Mouse (Mus musculus) neural tube, embryonic 12.5 days (tissue): ENCODE results near the gene Cldn2. TPM values are rescaled to one million over a fixed set of nuclear protein-coding genes. Genes with fewer than 3 reads are reported as not detected.

Experiments
- ATAC-seq: fragments of 200-750 bp; cut with Nextera tagmentation; 2 replicates; pipeline ENCODE4 v1.8.0; 2017; ENCODE audit warnings: low read depth, mild to moderate bottlenecking, moderate TSS enrichment, moderate library complexity; ENCODE audit not compliant: low FRiP score
- H3K27ac ChIP-seq: fragments of 300-500 bp; sonication (generic); 2 replicates; pipeline ENCODE4 v1.5.1; 2016
- H3K27me3 ChIP-seq: fragments of 300-500 bp; sonication (generic); replicated peaks from 2 replicates; pipeline ENCODE4 v1.6.1; 2016; ENCODE audit warnings: mild to moderate bottlenecking
- H3K36me3 ChIP-seq: fragments of 300-500 bp; sonication (generic); 2 replicates; pipeline ENCODE4 v1.6.1; 2016; ENCODE audit warnings: mild to moderate bottlenecking
- H3K4me1 ChIP-seq: fragments of 300-500 bp; sonication (generic); 2 replicates; pipeline ENCODE4 v1.6.1; 2016
- H3K4me2 ChIP-seq: fragments of 300-500 bp; sonication (generic); replicated peaks from 2 replicates; pipeline ENCODE4 v1.6.1; 2016; ENCODE audit warnings: mild to moderate bottlenecking
- H3K4me3 ChIP-seq: fragments of 300-500 bp; sonication (generic); 2 replicates; pipeline ENCODE4 v1.5.1; 2016
- H3K9ac ChIP-seq: fragments of 300-500 bp; sonication (generic); 2 replicates; pipeline ENCODE4 v1.6.1; 2016; ENCODE audit warnings: mild to moderate bottlenecking
- H3K9me3 ChIP-seq: fragments of 300-500 bp; sonication (generic); 2 replicates; pipeline ENCODE4 v1.6.1; 2016; ENCODE audit warnings: mild to moderate bottlenecking
- WGBS: fragments of 180-500 bp; shearing (Covaris S2); methylation state at CpG from one replicate; pipeline ENCODE4 v1.1.7; 2016; 5-methylcytosine and 5-hydroxymethylcytosine counted together
- polyA plus RNA-seq: library from polyadenylated mRNA; unstranded; fragments of >200 nt; fragmentation: Nextera tagmentation; extraction: Ambion mirVana; gene quantifications from 2 replicates; pipeline ENCODE4 v1.2.1, GENCODE M21; 2016

Gene Cldn2
- polyA plus RNA-seq, 1 experiment from 2014 or later = 0.42 TPM

- WGBS = 44% methylated on average over 3 of the region's 3 CpGs
Observed at GRCm38 (mm10) chrX:139812636-139813298, 12.1 kb downstream of the Cldn2 start.

GRCm38 (mm10) chrX:139813299-139814002, 12.8 kb downstream of the Cldn2 start:
- WGBS = 80% methylated on average over 9 of the region's 9 CpGs
- Histone ChIP-seq H3K36me3 (no peaks in the 10 kb centered on the region), H3K4me3 (no peak overlapping the region), H3K9ac (no peak overlapping the region), H3K9me3 (no peaks in the 10 kb centered on the region), H3K4me2 (no peak overlapping the region), H3K27me3 (no peaks in the 10 kb centered on the region), H3K4me1 (no peaks in the 10 kb centered on the region), H3K27ac (no peak overlapping the region)
- ATAC-seq = no peak

More at GRCm38 (mm10) chrX:139812636-139813298, 12.1 kb downstream of the Cldn2 start:
- Histone ChIP-seq H3K4me2 (no peak overlapping the region), H3K27ac (no peak overlapping the region), H3K9me3 (no peaks in the 10 kb centered on the region), H3K4me1 (no peaks in the 10 kb centered on the region), H3K9ac (no peak overlapping the region), H3K27me3 (no peaks in the 10 kb centered on the region), H3K4me3 (no peak overlapping the region), H3K36me3 (no peaks in the 10 kb centered on the region)
- ATAC-seq = no peak

GRCm38 (mm10) chrX:139814018-139814635, 13.5 kb downstream of the Cldn2 start:
- 90% methylated on average over 8 of the region's 8 CpGs for WGBS
- Histone ChIP-seq H3K9me3 (no peaks in the 10 kb centered on the region), H3K4me3 (no peak overlapping the region), H3K27ac (no peak overlapping the region), H3K27me3 (no peaks in the 10 kb centered on the region), H3K4me1 (no peaks in the 10 kb centered on the region), H3K9ac (no peak overlapping the region), H3K4me2 (no peak overlapping the region), H3K36me3 (no peaks in the 10 kb centered on the region)
- no peak for ATAC-seq

GRCm38 (mm10) chrX:139815201-139815600, 14.6 kb downstream of the Cldn2 start:
- H3K9ac ChIP-seq = no peak overlapping the region
- no peak overlapping the region for H3K27ac ChIP-seq
- 79% methylated on average over 5 of the region's 5 CpGs for WGBS
- no peak overlapping the region for H3K4me3 ChIP-seq
- ATAC-seq = no peak
- H3K36me3 ChIP-seq = no peaks in the 10 kb centered on the region
- H3K27me3 ChIP-seq = no peaks in the 10 kb centered on the region
- no peaks in the 10 kb centered on the region for H3K9me3 ChIP-seq
- H3K4me2 ChIP-seq = no peak overlapping the region
- H3K4me1 ChIP-seq = no peaks in the 10 kb centered on the region

GRCm38 (mm10) chrX:139825402-139825801, 24.8 kb downstream of the Cldn2 start:
- no peak for ATAC-seq
- Histone ChIP-seq H3K4me2 (no peak overlapping the region), H3K9ac (no peak overlapping the region), H3K4me3 (no peak overlapping the region), H3K27ac (no peak overlapping the region), H3K9me3 (no peaks in the 10 kb centered on the region), H3K36me3 (no peaks in the 10 kb centered on the region), H3K27me3 (no peaks in the 10 kb centered on the region), H3K4me1 (no peaks in the 10 kb centered on the region)
- WGBS = 84% methylated on average over 1 of the region's 1 CpGs

- Histone ChIP-seq H3K4me2 (no peak overlapping the region), H3K4me1 (no peaks in the 10 kb centered on the region), H3K9me3 (no peaks in the 10 kb centered on the region), H3K9ac (no peak overlapping the region), H3K27me3 (no peaks in the 10 kb centered on the region), H3K27ac (no peak overlapping the region), H3K4me3 (no peak overlapping the region), H3K36me3 (no peaks in the 10 kb centered on the region)
- no peak for ATAC-seq
- WGBS = 92% methylated on average over 4 of the region's 4 CpGs
Observed at GRCm38 (mm10) chrX:139826926-139827325, 26.3 kb downstream of the Cldn2 start.

- Histone ChIP-seq H3K4me1 (no peaks in the 10 kb centered on the region), H3K4me2 (no peak overlapping the region), H3K27me3 (no peaks in the 10 kb centered on the region), H3K4me3 (no peak overlapping the region), H3K36me3 (no peaks in the 10 kb centered on the region), H3K9me3 (no peaks in the 10 kb centered on the region), H3K9ac (no peak overlapping the region), H3K27ac (no peak overlapping the region)
- no peak for ATAC-seq
- WGBS = 93% methylated on average over 6 of the region's 6 CpGs
Observed at GRCm38 (mm10) chrX:139828363-139829092, 27.9 kb downstream of the Cldn2 start.

GRCm38 (mm10) chrX:139832464-139832863, 31.8 kb downstream of the Cldn2 start:
- Histone ChIP-seq H3K9ac (no peak overlapping the region), H3K27me3 (no peaks in the 10 kb centered on the region), H3K4me2 (no peak overlapping the region), H3K4me3 (no peak overlapping the region), H3K27ac (no peak overlapping the region), H3K4me1 (no peaks in the 10 kb centered on the region), H3K36me3 (no peaks in the 10 kb centered on the region), H3K9me3 (no peaks in the 10 kb centered on the region)
- 23% methylated on average over 5 of the region's 5 CpGs for WGBS
- no peak for ATAC-seq

- Histone ChIP-seq H3K9ac (no peak overlapping the region), H3K4me1 (no peaks in the 10 kb centered on the region), H3K36me3 (no peaks in the 10 kb centered on the region), H3K4me3 (no peak overlapping the region), H3K9me3 (no peaks in the 10 kb centered on the region), H3K27me3 (no peaks in the 10 kb centered on the region), H3K4me2 (no peak overlapping the region), H3K27ac (no peak overlapping the region)
- 54% methylated on average over 3 of the region's 3 CpGs for WGBS
- ATAC-seq = no peak
Observed at GRCm38 (mm10) chrX:139839057-139839456, 38.4 kb downstream of the Cldn2 start.

GRCm38 (mm10) chrX:139841091-139841490, 40.5 kb downstream of the Cldn2 start:
- WGBS = 84% methylated on average over 6 of the region's 6 CpGs
- ATAC-seq = no peak
- no peak overlapping the region for H3K27ac ChIP-seq
- no peaks in the 10 kb centered on the region for H3K9me3 ChIP-seq
- H3K27me3 ChIP-seq = no peaks in the 10 kb centered on the region
- H3K9ac ChIP-seq = no peak overlapping the region
- H3K4me1 ChIP-seq = no peaks in the 10 kb centered on the region
- no peaks in the 10 kb centered on the region for H3K36me3 ChIP-seq
- H3K4me2 ChIP-seq = no peak overlapping the region
- no peak overlapping the region for H3K4me3 ChIP-seq

GRCm38 (mm10) chrX:139854795-139855194, 54.2 kb downstream of the Cldn2 start:
- no peak for ATAC-seq
- H3K9ac ChIP-seq = no peak overlapping the region
- no peak overlapping the region for H3K4me2 ChIP-seq
- no peaks in the 10 kb centered on the region for H3K27me3 ChIP-seq
- no peak overlapping the region for H3K27ac ChIP-seq
- H3K4me1 ChIP-seq = no peaks in the 10 kb centered on the region
- no peaks in the 10 kb centered on the region for H3K9me3 ChIP-seq
- WGBS = 93% methylated on average over 4 of the region's 4 CpGs
- H3K36me3 ChIP-seq = no peaks in the 10 kb centered on the region
- no peak overlapping the region for H3K4me3 ChIP-seq

GRCm38 (mm10) chrX:139859402-139859801, 58.8 kb downstream of the Cldn2 start:
- Histone ChIP-seq H3K9me3 (no peaks in the 10 kb centered on the region), H3K4me1 (no peaks in the 10 kb centered on the region)
- 82% methylated on average over 5 of the region's 5 CpGs for WGBS

More at GRCm38 (mm10) chrX:139859402-139859801, 58.8 kb downstream of the Cldn2 start:
- Histone ChIP-seq H3K9ac (no peak overlapping the region), H3K36me3 (no peaks in the 10 kb centered on the region), H3K4me3 (no peak overlapping the region), H3K4me2 (no peak overlapping the region), H3K27me3 (no peaks in the 10 kb centered on the region), H3K27ac (no peak overlapping the region)
- ATAC-seq = no peak
